Mouse (Mus musculus) bone marrow macrophage, adult 2 months (primary cell): ENCODE data around the gene Rasgef1b.

Source experiments
- CTCF ChIP-seq: IDR thresholded peaks from 2 replicates; pipeline ENCODE4 v1.5.1; 2012; ENCODE audit warnings: low read depth, mild to moderate bottlenecking, low read length, moderate library complexity
- POLR2A ChIP-seq: IDR thresholded peaks from 2 replicates; pipeline ENCODE4 v1.6.1; 2012; ENCODE audit warnings: mild to moderate bottlenecking, low read depth, low read length, borderline replicate concordance

DNA sequence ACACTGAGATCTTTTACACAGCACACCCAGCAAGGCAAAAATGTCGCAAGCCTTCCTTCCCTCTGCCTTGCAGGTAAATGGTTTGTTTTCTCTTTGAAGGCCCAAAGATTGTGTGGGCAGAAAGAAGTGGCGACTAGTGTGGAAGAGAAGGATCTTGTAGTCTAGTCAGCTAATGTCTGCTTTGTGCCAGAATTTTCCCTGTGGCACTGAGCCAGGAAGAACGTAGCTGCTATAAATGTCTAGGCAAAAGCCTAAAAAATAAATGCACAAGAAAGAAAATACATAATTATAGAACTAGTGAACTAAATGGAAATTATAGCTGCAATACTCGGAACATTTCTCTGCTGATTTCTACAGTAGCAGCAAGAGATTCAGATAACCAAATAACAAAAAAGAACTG is 207.5 kb downstream of the Rasgef1b start:
- no peak for TF ChIP-seq CTCF
- TF ChIP-seq POLR2A, result no peak
